Mouse (Mus musculus): ENCODE data around the gene Tppp2.

Gene Tppp2

DNA sequence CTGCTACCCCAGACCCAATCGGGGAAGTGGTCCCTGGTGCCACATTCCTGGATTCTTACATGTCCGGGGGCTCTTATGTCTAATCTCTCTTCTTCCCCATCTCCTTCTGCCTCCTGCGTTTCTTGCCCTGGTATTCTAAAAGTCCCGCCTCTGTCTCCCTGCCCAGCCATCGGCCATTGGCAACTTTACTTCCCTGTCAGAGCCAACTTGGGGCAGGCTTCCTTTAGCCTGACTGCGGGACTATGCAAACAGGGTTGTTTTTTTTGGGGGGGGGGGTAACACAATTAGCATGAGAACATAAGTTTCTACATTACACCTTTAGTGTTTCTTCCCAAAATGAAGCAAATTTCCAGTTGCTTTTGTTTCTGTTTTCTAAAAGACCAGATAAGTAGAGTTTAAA lies 25.1 kb downstream of the Tppp2 start:
- no peak for DNase-seq (ENCODE audit: low read depth, low spot score)

- no peak for DNase-seq (ENCODE audit: low read depth, low spot score)
Measured at GRCm38 (mm10) chr14:51960316-51960715, 42.1 kb downstream of the Tppp2 start.

GRCm38 (mm10) chr14:51967400-51967799 lies 49.2 kb downstream of the Tppp2 start:
- no peak for DNase-seq (ENCODE audit: low read depth, low spot score)
